Mouse (Mus musculus) cortical plate, adult 2 months (tissue): ENCODE data around the gene 1700010I14Rik. TPM values are rescaled to one million over a fixed set of nuclear protein-coding genes. Genes with fewer than 3 reads are reported as not detected.

Experiments used
- H3K27ac ChIP-seq: fragments of 200-500 bp; 2 replicates; pipeline ENCODE4 v1.5.1; 2012; ENCODE audit warnings: low read length, control low read depth, inconsistent platforms; ENCODE audit not compliant: insufficient read depth
- H3K4me1 ChIP-seq: fragments of 200-500 bp; 2 replicates; pipeline ENCODE4 v1.6.1; 2011; ENCODE audit warnings: low read length; ENCODE audit not compliant: control insufficient read depth, insufficient read depth
- H3K4me3 ChIP-seq: fragments of 200-500 bp; 2 replicates; pipeline ENCODE4 v1.5.1; 2011; ENCODE audit warnings: mild to moderate bottlenecking, low read length, control low read depth; ENCODE audit not compliant: insufficient read depth
- CTCF ChIP-seq: fragments of 200-500 bp; IDR thresholded peaks from 2 replicates; pipeline ENCODE4 v1.5.1; 2011; ENCODE audit warnings: mild to moderate bottlenecking, control low read depth, low read length; ENCODE audit not compliant: insufficient read depth; ENCODE audit errors: extremely low read depth
- POLR2A ChIP-seq: fragments of 200-500 bp; IDR thresholded peaks from 2 replicates; pipeline ENCODE4 v1.6.1; 2011; ENCODE audit warnings: mild to moderate bottlenecking, low read length, control low read depth; ENCODE audit not compliant: insufficient read depth; ENCODE audit errors: extremely low read depth
- polyA plus RNA-seq: library from polyadenylated mRNA; depleted of rRNA; stranded (reverse); fragments of >200 nt; gene quantifications from 2 replicates; pipeline ENCODE4 v1.2.3, GENCODE M21; 2012; rRNA removed

Gene 1700010I14Rik
- 0.73 and 0.83 TPM in 2 replicates for polyA plus RNA-seq

DNA sequence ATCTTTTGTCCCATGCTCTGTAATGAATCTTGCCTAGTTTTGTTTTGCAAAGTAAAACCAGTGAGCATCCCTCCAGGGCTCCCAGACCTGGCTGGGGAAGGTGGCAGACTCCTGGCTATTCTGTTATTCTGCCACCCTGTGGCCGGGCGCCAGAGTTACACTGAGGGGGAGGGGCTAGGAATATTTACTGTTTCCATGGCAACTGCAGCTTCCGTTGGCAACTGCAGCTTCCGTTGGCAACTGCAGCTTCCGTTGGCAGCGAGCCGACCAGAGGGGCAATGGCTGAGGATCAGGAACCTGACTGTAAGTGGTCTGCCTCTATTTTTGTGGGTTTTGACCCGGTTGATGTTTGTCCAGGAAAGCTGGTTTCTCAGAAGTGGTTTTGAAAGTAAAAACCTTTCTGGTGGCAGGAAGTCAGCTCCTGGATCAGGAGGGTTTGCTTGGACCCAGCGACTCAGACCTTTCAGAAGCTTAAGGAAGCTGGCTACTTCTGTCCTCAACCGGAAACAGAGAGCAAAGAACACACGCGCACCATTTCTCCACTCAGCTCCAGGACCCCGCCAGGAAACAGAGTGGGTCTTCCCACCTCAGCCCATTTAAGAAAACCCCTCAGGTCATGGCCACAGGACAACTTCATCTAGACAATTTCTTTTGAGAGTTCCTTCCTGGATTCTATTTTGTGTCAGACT is at the start of gene 1700010I14Rik:
Gene 1700010I14Rik, plus strand, starts transcription at position 215 of the 689 bp plus-strand sequence.
- TF ChIP-seq POLR2A (0 out of 2 replicates have a peak, but pooled peaks have one; percentile 14), CTCF (peak; percentile 33; the same call in 1 of the 2 replicates)
- Histone ChIP-seq H3K4me3 (peak within 1 kb of the TSS; percentile 27), H3K27ac (no peak within 1 kb of the TSS), H3K4me1 (peaks cover 4% of the 10 kb centered on the region)

DNA sequence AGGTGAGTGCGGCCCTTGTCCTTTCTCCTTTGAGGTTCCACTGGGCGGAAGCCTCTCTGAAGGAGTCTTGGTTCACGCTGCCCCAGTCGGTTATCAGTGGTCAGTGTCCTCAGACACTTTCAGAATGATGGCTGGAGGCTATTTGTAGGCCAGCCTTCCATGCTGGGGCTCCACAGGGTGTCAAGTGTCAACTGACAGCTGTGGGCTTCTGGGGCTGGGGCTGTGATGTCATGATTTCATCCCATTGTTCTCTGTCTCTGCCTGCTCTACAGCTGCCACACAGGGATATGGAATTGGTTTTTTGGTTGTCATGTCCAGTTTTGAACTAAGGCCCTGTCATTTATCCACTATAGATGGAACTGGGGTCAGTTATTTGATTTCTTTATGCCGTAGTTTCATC is 36.5 kb upstream of the 1700010I14Rik start:
- H3K4me1 ChIP-seq, result no peaks in the 10 kb centered on the region
- no peak overlapping the region for H3K27ac ChIP-seq
- no peak overlapping the region for H3K4me3 ChIP-seq
- no peak for TF ChIP-seq CTCF
- no peak for TF ChIP-seq POLR2A

DNA sequence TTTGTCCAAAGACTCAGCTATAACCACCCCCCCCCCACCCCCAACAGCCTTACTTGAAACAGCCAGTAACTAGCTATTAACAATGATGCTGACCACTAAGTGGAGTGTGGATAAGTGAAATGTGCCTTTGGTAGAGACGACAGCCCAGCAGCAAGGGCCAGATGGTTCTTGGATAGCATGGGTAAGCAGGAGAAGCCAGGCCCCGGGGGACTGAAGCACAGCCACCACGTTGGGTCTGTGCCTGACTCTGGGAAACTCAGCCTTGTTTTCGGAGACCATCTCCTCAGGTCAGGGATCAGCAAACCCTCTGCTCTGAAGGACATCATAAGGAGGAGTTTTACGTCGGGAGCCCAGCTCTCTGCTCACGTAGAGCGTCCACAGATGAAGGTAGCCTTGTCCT is 35.2 kb upstream of the 1700010I14Rik start:
- TF ChIP-seq CTCF (no peak), POLR2A (no peak)
- H3K4me3 ChIP-seq, result no peak overlapping the region

DNA sequence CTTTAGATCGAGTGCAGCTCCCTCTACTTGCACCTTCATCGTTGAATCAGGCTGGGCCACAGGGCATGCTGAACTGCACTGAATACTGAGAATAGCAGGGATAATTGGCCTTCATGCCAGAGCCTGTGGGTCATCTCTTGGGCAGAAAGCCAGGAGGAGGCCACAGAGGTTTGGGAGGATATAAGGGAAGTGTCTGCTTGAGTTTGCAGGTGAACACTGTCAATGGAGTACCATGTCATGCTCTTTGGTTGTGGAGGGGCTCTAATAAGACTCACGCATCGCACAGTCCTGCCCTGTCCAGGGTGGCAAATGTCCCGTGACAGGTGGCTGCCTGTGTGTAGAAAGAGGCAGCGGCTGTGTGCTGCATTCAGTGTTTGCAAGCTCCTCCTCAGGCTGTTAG is 30.0 kb upstream of the 1700010I14Rik start:
- no peak overlapping the region for H3K27ac ChIP-seq
- no peak overlapping the region for H3K4me3 ChIP-seq
- no peak for TF ChIP-seq CTCF
- TF ChIP-seq POLR2A, result no peak
- no peaks in the 10 kb centered on the region for H3K4me1 ChIP-seq

More for the DNA sequence above, 35.2 kb upstream of the 1700010I14Rik start:
- Histone ChIP-seq H3K4me1 (no peaks in the 10 kb centered on the region), H3K27ac (no peak overlapping the region)

- Histone ChIP-seq H3K4me1 (no peaks in the 10 kb centered on the region), H3K27ac (no peak overlapping the region), H3K4me3 (no peak overlapping the region)
- TF ChIP-seq CTCF (no peak), POLR2A (no peak)
Observed at GRCm38 (mm10) chr17:8960386-8960785, 27.7 kb upstream of the 1700010I14Rik start.

- no peaks in the 10 kb centered on the region for H3K4me1 ChIP-seq
- no peak for TF ChIP-seq POLR2A
- no peak for TF ChIP-seq CTCF
- H3K27ac ChIP-seq, result no peak overlapping the region
- H3K4me3 ChIP-seq, result no peak overlapping the region
Observed at GRCm38 (mm10) chr17:8961097-8961496, 27.0 kb upstream of the 1700010I14Rik start.

- H3K4me3 ChIP-seq, result no peak overlapping the region
- H3K27ac ChIP-seq, result no peak overlapping the region
- H3K4me1 ChIP-seq, result no peaks in the 10 kb centered on the region
- TF ChIP-seq CTCF (no peak), POLR2A (no peak)
Observed at GRCm38 (mm10) chr17:8961644-8962043, 26.5 kb upstream of the 1700010I14Rik start.

- no peak for TF ChIP-seq POLR2A
- TF ChIP-seq CTCF, result no peak
- Histone ChIP-seq H3K27ac (0 out of 2 replicates have a peak overlapping the region, but pooled peaks have one; percentile 5), H3K4me3 (no peak overlapping the region), H3K4me1 (no peaks in the 10 kb centered on the region)
Observed at GRCm38 (mm10) chr17:8965177-8965576, 23.0 kb upstream of the 1700010I14Rik start.

DNA sequence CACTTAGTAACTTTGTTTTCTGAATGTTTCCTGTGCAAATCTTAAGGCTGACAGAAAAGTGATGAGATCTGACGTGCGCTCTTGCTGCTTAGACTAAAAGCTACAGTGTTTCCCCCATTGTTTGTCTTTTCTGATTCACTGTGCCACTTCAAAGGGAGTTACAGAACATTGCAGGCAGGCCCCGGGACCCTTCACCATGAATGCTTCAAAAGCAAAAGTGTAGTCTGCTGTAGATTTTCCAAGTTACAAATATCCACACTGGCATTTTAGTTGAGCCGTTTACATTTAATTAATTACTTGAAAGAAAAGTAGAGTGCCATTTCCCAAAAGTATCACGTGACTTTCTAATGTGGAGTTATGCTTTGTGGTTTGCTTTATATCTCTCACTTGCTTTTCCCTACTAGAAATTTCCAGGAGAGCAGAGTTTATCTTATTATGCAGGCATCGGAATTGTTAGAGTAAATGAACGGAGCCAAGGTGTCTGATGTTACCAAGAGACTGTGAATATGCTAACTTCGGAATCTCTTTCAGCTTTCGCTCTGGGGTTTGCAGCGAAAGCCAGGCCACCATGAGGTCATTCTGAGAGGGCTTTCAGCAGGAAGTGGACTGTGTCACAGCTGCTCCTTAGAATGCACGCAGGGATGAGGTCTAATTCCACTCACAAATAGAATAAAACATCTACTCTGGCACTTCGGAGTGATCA is 15.8 kb upstream of the 1700010I14Rik start:
- H3K27ac ChIP-seq, result no peak overlapping the region
- H3K4me1 ChIP-seq, result no peaks in the 10 kb centered on the region
- no peak overlapping the region for H3K4me3 ChIP-seq
- TF ChIP-seq CTCF (no peak), POLR2A (no peak)

GRCm38 (mm10) chr17:8973331-8973730 is 14.8 kb upstream of the 1700010I14Rik start:
- TF ChIP-seq POLR2A, result no peak
- no peak for TF ChIP-seq CTCF
- H3K27ac ChIP-seq, result no peak overlapping the region
- no peak overlapping the region for H3K4me3 ChIP-seq
- H3K4me1 ChIP-seq, result no peaks in the 10 kb centered on the region
